Mouse (Mus musculus) intestine, embryonic 14.5 days (tissue): ENCODE data around the gene Adgrg4. TPM values are rescaled to one million over a fixed set of nuclear protein-coding genes. Genes with fewer than 3 reads are reported as not detected.

Source experiments
- polyA plus RNA-seq: library from polyadenylated mRNA; unstranded; fragments of >200 nt; fragmentation: Nextera tagmentation; extraction: Ambion mirVana; gene quantifications from 2 replicates; pipeline ENCODE4 v1.2.1, GENCODE M21; 2014

The Adgrg4 gene
- polyA plus RNA-seq, 1 experiment from 2014 or later = not detected

Other genes with a start within 250 kb of the Adgrg4 start
- 36.6 and 38.8 TPM in 2 replicates for gene Fhl1, start 138.4 kb upstream of the Adgrg4 start, polyA plus RNA-seq
- gene Map7d3, start 47.8 kb upstream of the Adgrg4 start, polyA plus RNA-seq = 1.2 and 1.6 TPM in 2 replicates
- gene Brs3, start 172.9 kb downstream of the Adgrg4 start, polyA plus RNA-seq = not detected in 2 replicates
- gene Htatsf1, start 183.4 kb downstream of the Adgrg4 start, polyA plus RNA-seq = 61.0 and 63.2 TPM in 2 replicates
- gene Vgll1, start 217.9 kb downstream of the Adgrg4 start, polyA plus RNA-seq = not detected in 2 replicates